Mouse (Mus musculus): ENCODE data around the gene Eef2kmt.
A peak's percentile ranks its signal among the peaks of the same experiment; 100 is the strongest.

DNA sequence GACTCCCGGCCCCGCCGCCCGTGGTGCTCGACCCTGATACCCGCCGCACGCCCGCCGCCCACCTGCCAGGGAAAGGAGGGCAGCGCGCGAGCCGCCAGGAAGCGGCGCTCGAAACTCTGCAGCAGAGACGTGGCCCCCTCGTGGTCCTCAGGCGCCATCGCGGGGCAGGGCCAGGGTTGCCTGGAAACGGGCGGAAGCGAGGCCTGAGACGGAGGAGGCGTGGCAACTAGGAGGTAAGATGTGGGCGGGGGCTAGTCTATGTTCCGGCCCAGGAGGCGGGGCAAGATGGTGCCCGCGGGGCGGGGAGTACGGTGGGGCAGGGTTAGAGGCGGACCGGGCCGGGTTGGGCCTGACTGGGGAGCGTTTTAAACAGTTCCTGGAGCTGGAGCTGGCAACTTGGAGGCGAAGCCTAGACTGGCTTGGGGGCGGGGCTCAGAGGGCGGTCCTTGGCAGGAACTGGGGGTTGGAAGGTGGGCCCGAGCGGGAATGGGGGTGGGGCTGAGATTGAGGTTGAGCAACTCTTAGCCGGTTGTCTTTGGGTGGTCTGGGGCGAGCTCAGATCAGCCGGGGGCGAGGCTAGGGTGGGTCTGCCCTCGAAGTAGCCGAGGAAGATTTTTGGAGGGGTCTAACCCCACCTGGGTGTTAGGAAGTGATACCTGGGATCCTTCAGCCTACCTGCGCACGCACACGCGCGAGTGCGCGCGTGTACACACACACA is at the start of gene Eef2kmt:
- peak; percentile 52; the same call in 1 of the 2 replicates for TF ChIP-seq CTCF (IDR thresholded peaks at IDR 0.05; ENCODE audit: borderline replicate concordance, insufficient read depth, low read depth, low read length)
- no peak for TF ChIP-seq POLR2A (IDR thresholded peaks at IDR 0.05; ENCODE audit: borderline replicate concordance, insufficient read depth, low read length)
